8 mouse cellular contexts compared by ENCODE assay signal in the genomic region with DNA sequence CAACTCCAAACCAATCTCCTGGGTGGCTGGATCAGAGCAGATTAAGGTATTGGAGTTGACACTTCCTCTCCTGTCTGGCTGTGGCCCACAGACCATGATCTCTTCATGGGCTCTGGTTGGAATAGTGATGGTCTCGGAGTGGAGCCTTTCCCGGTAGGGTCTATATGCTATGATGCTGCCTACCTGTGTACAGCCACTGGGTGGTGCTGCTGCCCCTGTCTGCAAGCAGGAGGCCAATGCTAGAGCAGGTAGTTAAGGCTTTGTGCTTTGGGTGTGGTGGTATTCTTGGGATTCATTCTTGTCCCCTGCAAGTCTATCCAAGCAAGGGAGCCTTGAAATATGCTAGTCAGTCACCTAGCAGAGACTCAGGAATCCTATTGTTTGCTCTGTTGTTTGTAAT. TPM values are rescaled to one million over a fixed set of nuclear protein-coding genes. Genes with fewer than 3 reads are reported as not detected.
DNase-seq lines count a peak whose midpoint lies in the region; ATAC-seq and TF ChIP-seq lines count a peak whose summit lies in the region.

No protein-coding gene starts in this region.

- 31% methylated on average over 2 of the region's 2 CpGs for WGBS in heart, embryonic 12.5 days

- in situ Hi-C loops in ES-E14 (cut with MboI; ENCODE audit: low sequenced_read_pairs in 2 of 2, unreplicated experiment in 2 of 2), result no loop called here

- H3K9me3 ChIP-seq in heart, embryonic 12.5 days (replicated peaks), result no peaks in the 10 kb centered on the region
- H3K9me3 ChIP-seq in ES-E14 (ENCODE audit: control insufficient read depth, insufficient read depth, low read depth, low read length), result no peaks in the 10 kb centered on the region

- intact Hi-C loops in left cerebral cortex, postnatal 14 days (cut with DNase I), result loop anchor here (5.0 kb wide), 3 partner anchors 44 to 174 kb away; no protein-coding TSS in a partner anchor

- no peak overlapping the region for H3K4me2 ChIP-seq in heart, embryonic 12.5 days

- H3K27me3 ChIP-seq in heart, embryonic 12.5 days (replicated peaks), result no peaks in the 10 kb centered on the region

- H3K9ac ChIP-seq in heart, embryonic 12.5 days, result no peak overlapping the region
- no peak overlapping the region for H3K9ac ChIP-seq in ES-E14 (ENCODE audit: insufficient read depth, low read depth, low read length, poor library complexity, severe bottlenecking)

- H3K27ac ChIP-seq in heart, embryonic 12.5 days (ENCODE audit: poor library complexity, severe bottlenecking), result no peak overlapping the region
- H3K27ac ChIP-seq in ES-E14 (ENCODE audit: insufficient read depth, low read depth, low read length, poor library complexity, severe bottlenecking), result no peak overlapping the region

- no peaks in the 10 kb centered on the region for H3K36me3 ChIP-seq in heart, embryonic 12.5 days
- no peaks in the 10 kb centered on the region for H3K36me3 ChIP-seq in ES-E14 (ENCODE audit: control insufficient read depth, insufficient read depth, low read length, poor library complexity, severe bottlenecking)

- ATAC-seq in heart, embryonic 12.5 days (ENCODE audit: insufficient number of reproducible peaks, low FRiP score), result no peak
- peak; percentile 80 for ATAC-seq in monocyte, adult 5-6 weeks (replicated peaks; ENCODE audit: insufficient number of reproducible peaks, low FRiP score, low TSS enrichment, poor library complexity, severe bottlenecking)

- H3K4me3 ChIP-seq in heart, embryonic 12.5 days, result no peak overlapping the region
- no peak overlapping the region for H3K4me3 ChIP-seq in ES-E14 (ENCODE audit: insufficient read depth in 1 of 2, low read depth in 1 of 2, low read length in 2 of 2, poor library complexity in 1 of 2, severe bottlenecking in 1 of 2)

- 0 out of 2 replicates have a peak, but pooled peaks cover 6% of the 10 kb centered on the region for H3K4me1 ChIP-seq in heart, embryonic 12.5 days (replicated peaks)
- no peaks in the 10 kb centered on the region for H3K4me1 ChIP-seq in ES-E14 (ENCODE audit: control insufficient read depth in 2 of 2, insufficient read depth in 2 of 2, low read length in 2 of 2, poor library complexity in 1 of 2)

- peak; percentile 91 for DNase-seq in heart, adult 11 months
- peak; percentile 33 for DNase-seq in ES-E14 (ENCODE audit: low read depth, low spot score)
- peak; percentile 69 to 79 for DNase-seq in cerebellum, postnatal 14 days
- peak; percentile 83 for DNase-seq in induced T-regulatory cell, adult 2 months (ENCODE audit: low read depth)
- peak; percentile 44 to 72 for DNase-seq in left cerebral cortex, postnatal 14 days (ENCODE audit: low spot score in 2 of 2)
- DNase-seq in thymus, postnatal 0 days (ENCODE audit: low spot score), result peak; percentile 63

TF ChIP-seq in ES-E14, 5 proteins besides CTCF, POLR2A, EP300 and RAD21:
- TF ChIP-seq HCFC1 (IDR thresholded peaks at IDR 0.05; ENCODE audit: borderline replicate concordance, insufficient read depth, low read length) (no peak), ZC3H11A (IDR thresholded peaks at IDR 0.05; ENCODE audit: borderline replicate concordance, low read depth, low read length) (peak; percentile 69; the same call in 1 of the 2 replicates)

RNA-seq across cellular contexts. Expression of gene Lamb3, which starts 0.7 kb away (rescaled TPM):
- 2.3 and 2.5 TPM in 2 replicates for polyA plus RNA-seq in heart, embryonic 12.5 days (2016; fragmentation: Nextera tagmentation; extraction: Ambion mirVana)
- total RNA-seq in ES-E14 (2012; rRNA removed), result 2.9 and 3.5 TPM in 2 replicates
- total RNA-seq in left cerebral cortex, postnatal 14 days (2021), result 1 to 10 TPM; 1.6 to 3.0 TPM
- 2.9 to 28.1 TPM (median 5.6 TPM) in 3 replicates for total RNA-seq in monocyte, adult 5-6 weeks (2017)
- 21.1 and 22.2 TPM in 2 replicates for polyA plus RNA-seq in thymus, postnatal 0 days (2015; fragmentation: Nextera tagmentation; extraction: Ambion mirVana)

RNA-seq across cellular contexts. Expression of gene Traf3ip3, which starts 6.7 kb away (rescaled TPM):
- 0.99 and 1.6 TPM in 2 replicates for polyA plus RNA-seq in heart, embryonic 12.5 days (2016; fragmentation: Nextera tagmentation; extraction: Ambion mirVana)
- total RNA-seq in ES-E14 (2012; rRNA removed), result 0.21 and 0.67 TPM in 2 replicates
- 1 to 10 TPM; 1.6 to 3.1 TPM for total RNA-seq in left cerebral cortex, postnatal 14 days (2021)
- total RNA-seq in monocyte, adult 5-6 weeks (2017), result 198 to 292 TPM (median 228 TPM) in 3 replicates
- 193 and 196 TPM in 2 replicates for polyA plus RNA-seq in thymus, postnatal 0 days (2015; fragmentation: Nextera tagmentation; extraction: Ambion mirVana)

RNA-seq across cellular contexts. Expression of gene A130010J15Rik, which starts 40.3 kb away (rescaled TPM):
- 13.4 and 13.9 TPM in 2 replicates for polyA plus RNA-seq in heart, embryonic 12.5 days (2016; fragmentation: Nextera tagmentation; extraction: Ambion mirVana)
- total RNA-seq in ES-E14 (2012; rRNA removed), result 5.7 and 7.6 TPM in 2 replicates
- 1 to 10 TPM; 3.4 to 3.7 TPM for total RNA-seq in left cerebral cortex, postnatal 14 days (2021)
- 6.1 to 15.4 TPM (median 10.2 TPM) in 3 replicates for total RNA-seq in monocyte, adult 5-6 weeks (2017)
- 13.7 and 14.4 TPM in 2 replicates for polyA plus RNA-seq in thymus, postnatal 0 days (2015; fragmentation: Nextera tagmentation; extraction: Ambion mirVana)

RNA-seq across cellular contexts. Expression of gene Irf6, which starts 55.3 kb away (rescaled TPM):
- polyA plus RNA-seq in heart, embryonic 12.5 days (2016; fragmentation: Nextera tagmentation; extraction: Ambion mirVana), result 4.8 and 6.6 TPM in 2 replicates
- 3.6 and 4.8 TPM in 2 replicates for total RNA-seq in ES-E14 (2012; rRNA removed)
- total RNA-seq in left cerebral cortex, postnatal 14 days (2021), result 1 to 10 TPM; 2.4 TPM
- total RNA-seq in monocyte, adult 5-6 weeks (2017), result 0.29 TPM in 1 of 3 replicates, not detected in the others
- 9.4 and 10.0 TPM in 2 replicates for polyA plus RNA-seq in thymus, postnatal 0 days (2015; fragmentation: Nextera tagmentation; extraction: Ambion mirVana)

RNA-seq across cellular contexts. Expression of gene Hsd11b1, which starts 55.7 kb away (rescaled TPM):
- 1.5 TPM in 2 replicates for polyA plus RNA-seq in heart, embryonic 12.5 days (2016; fragmentation: Nextera tagmentation; extraction: Ambion mirVana)
- total RNA-seq in ES-E14 (2012; rRNA removed), result 0.18 TPM in 1 of 2 replicates, not detected in the other
- total RNA-seq in left cerebral cortex, postnatal 14 days (2021), result 10 to 100 TPM; 24.2 to 31.1 TPM
- total RNA-seq in monocyte, adult 5-6 weeks (2017), result 101 to 156 TPM (median 112 TPM) in 3 replicates
- polyA plus RNA-seq in thymus, postnatal 0 days (2015; fragmentation: Nextera tagmentation; extraction: Ambion mirVana), result 43.6 and 49.4 TPM in 2 replicates

Comparison
In these comparisons a context has a peak if more than half of its experiments do, and no peak if none do; other contexts are left out.
1. DNase-seq: peak in every context shown above with its lines; median percentile 91 in heart, adult 11 months; 83 in induced T-regulatory cell, adult 2 months; 74 in cerebellum, postnatal 14 days; 63 in thymus, postnatal 0 days; 58 in left cerebral cortex, postnatal 14 days; 33 in ES-E14.
2. RNA of gene Traf3ip3, which starts 6.7 kb away (total RNA-seq): 198 to 292 TPM in monocyte, adult 5-6 weeks; 1.6 to 3.1 TPM in left cerebral cortex, postnatal 14 days and 0.21 to 0.67 TPM in ES-E14; every median in the first group is over 10 times any median in the second.